12 mouse cellular contexts compared by ENCODE assay signal in genomic region chr5:25760871-25761270, GRCm38 (mm10). TPM values are rescaled to one million over a fixed set of nuclear protein-coding genes. Genes with fewer than 3 reads are reported as not detected.
A peak's percentile ranks its signal among the peaks of the same experiment; 100 is the strongest.
DNase-seq lines count a peak whose midpoint lies in the region; ATAC-seq and TF ChIP-seq lines count a peak whose summit lies in the region.
"Had no signal": no experiment of that assay in that cellular context is flagged by ENCODE, and none has a peak within 500 bp of the region (broad histone marks: within the 10 kb centered on the region; RNA-seq: fewer than 3 reads in every experiment).

No protein-coding gene starts in this region.

- H3K27me3 ChIP-seq in heart, embryonic 13.5 days (replicated peaks), result no peaks in the 10 kb centered on the region
- no peaks in the 10 kb centered on the region; the same call in 1 of the 2 replicates for H3K27me3 ChIP-seq in heart, embryonic 10.5 days (ENCODE audit: insufficient read depth, poor library complexity, severe bottlenecking)
- H3K27me3 ChIP-seq in midbrain, embryonic 13.5 days, result peaks cover 3% of the 10 kb centered on the region; the same call in 1 of the 2 replicates
- no peaks in the 10 kb centered on the region; the same call in 1 of the 2 replicates for H3K27me3 ChIP-seq in midbrain, embryonic 11.5 days (ENCODE audit: control insufficient read depth, insufficient read depth, low read length)
- H3K27me3 ChIP-seq in forebrain, postnatal 0 days (ENCODE audit: insufficient read depth, low read length), result no peaks in the 10 kb centered on the region
- H3K27me3 ChIP-seq in neural tube, embryonic 13.5 days, result peaks cover 3% of the 10 kb centered on the region; the same call in 1 of the 2 replicates

- H3K9ac ChIP-seq in heart, embryonic 13.5 days, result no peak overlapping the region
- peak overlapping the region; percentile 80; the same call in 1 of the 2 replicates for H3K9ac ChIP-seq in midbrain, embryonic 13.5 days (replicated peaks)
- no peak overlapping the region for H3K9ac ChIP-seq in midbrain, embryonic 11.5 days (ENCODE audit: low read length)
- peak overlapping the region; percentile 83; the same call in 1 of the 2 replicates for H3K9ac ChIP-seq in forebrain, postnatal 0 days
- H3K9ac ChIP-seq in neural tube, embryonic 13.5 days, result no peak overlapping the region

- no peaks in the 10 kb centered on the region for H3K36me3 ChIP-seq in heart, embryonic 13.5 days
- no peaks in the 10 kb centered on the region for H3K36me3 ChIP-seq in heart, embryonic 10.5 days
- H3K36me3 ChIP-seq in midbrain, embryonic 13.5 days, result no peaks in the 10 kb centered on the region
- no peaks in the 10 kb centered on the region for H3K36me3 ChIP-seq in midbrain, embryonic 11.5 days (ENCODE audit: control insufficient read depth, insufficient read depth, low read length)
- no peaks in the 10 kb centered on the region for H3K36me3 ChIP-seq in forebrain, postnatal 0 days (ENCODE audit: insufficient read depth)
- no peaks in the 10 kb centered on the region for H3K36me3 ChIP-seq in neural tube, embryonic 13.5 days
- H3K36me3 ChIP-seq: embryonic facial prominence, embryonic 12.5 days had no signal

- H3K27ac ChIP-seq in heart, embryonic 13.5 days (replicated peaks), result no peak overlapping the region
- no peak overlapping the region for H3K27ac ChIP-seq in heart, embryonic 10.5 days
- no peak overlapping the region for H3K27ac ChIP-seq in midbrain, embryonic 13.5 days
- H3K27ac ChIP-seq in midbrain, embryonic 11.5 days (ENCODE audit: low read depth, low read length), result no peak overlapping the region
- no peak overlapping the region; the same call in 1 of the 2 replicates for H3K27ac ChIP-seq in forebrain, postnatal 0 days (ENCODE audit: low read depth, low read length)
- no peak overlapping the region for H3K27ac ChIP-seq in neural tube, embryonic 13.5 days (replicated peaks)
- H3K27ac ChIP-seq: embryonic facial prominence, embryonic 12.5 days had no signal

- H3K9me3 ChIP-seq in heart, embryonic 13.5 days, result no peaks in the 10 kb centered on the region
- H3K9me3 ChIP-seq in heart, embryonic 10.5 days, result no peaks in the 10 kb centered on the region
- H3K9me3 ChIP-seq in midbrain, embryonic 13.5 days, result no peaks in the 10 kb centered on the region
- no peaks in the 10 kb centered on the region for H3K9me3 ChIP-seq in midbrain, embryonic 11.5 days (ENCODE audit: control insufficient read depth, low read length)
- H3K9me3 ChIP-seq in forebrain, postnatal 0 days (ENCODE audit: low read length), result no peaks in the 10 kb centered on the region
- no peaks in the 10 kb centered on the region for H3K9me3 ChIP-seq in neural tube, embryonic 13.5 days
- H3K9me3 ChIP-seq: embryonic facial prominence, embryonic 12.5 days; G1E had no signal

- DNase-seq in heart, embryonic 10.5 days (ENCODE audit: low spot score), result no peak
- DNase-seq in midbrain, embryonic 11.5 days (ENCODE audit: low spot score, missing footprints), result no peak
- DNase-seq in forebrain, postnatal 0 days, result peak; percentile 18
- no peak for DNase-seq in retina, postnatal 1 day
- no peak for DNase-seq in gastrocnemius, postnatal 4 days (ENCODE audit: low spot score in 2 of 2)
- DNase-seq: adrenal gland, postnatal 25 days; kidney, adult 18-20 months had no signal

- peak overlapping the region; percentile 74 for H3K4me3 ChIP-seq in heart, embryonic 13.5 days
- no peak overlapping the region; the same call in 1 of the 2 replicates for H3K4me3 ChIP-seq in heart, embryonic 10.5 days
- peak overlapping the region; percentile 84; the same call in 1 of the 2 replicates for H3K4me3 ChIP-seq in midbrain, embryonic 13.5 days (replicated peaks)
- H3K4me3 ChIP-seq in midbrain, embryonic 11.5 days (ENCODE audit: low read depth, low read length), result no peak overlapping the region
- H3K4me3 ChIP-seq in forebrain, postnatal 0 days (ENCODE audit: low read depth, low read length), result peak overlapping the region; percentile 85
- 0 out of 2 replicates have a peak overlapping the region, but pooled peaks have one; percentile 67 for H3K4me3 ChIP-seq in neural tube, embryonic 13.5 days

- H3K4me2 ChIP-seq in heart, embryonic 13.5 days, result peak overlapping the region; percentile 93
- peak overlapping the region; percentile 86 for H3K4me2 ChIP-seq in midbrain, embryonic 13.5 days (replicated peaks)
- no peak overlapping the region for H3K4me2 ChIP-seq in midbrain, embryonic 11.5 days
- peak overlapping the region; percentile 73 for H3K4me2 ChIP-seq in forebrain, postnatal 0 days (ENCODE audit: low read depth)
- peak overlapping the region; percentile 70 for H3K4me2 ChIP-seq in neural tube, embryonic 13.5 days

- no peak for ATAC-seq in heart, embryonic 13.5 days (ENCODE audit: extremely low read depth, insufficient number of reproducible peaks, low FRiP score, low TSS enrichment)
- ATAC-seq in midbrain, embryonic 13.5 days, result no peak
- ATAC-seq in midbrain, embryonic 11.5 days (ENCODE audit: low FRiP score), result no peak
- ATAC-seq in forebrain, postnatal 0 days, result no peak
- ATAC-seq in neural tube, embryonic 13.5 days (ENCODE audit: low read depth), result no peak

- WGBS in heart, embryonic 13.5 days, result 52% methylated on average over 3 of the region's 3 CpGs
- WGBS in heart, embryonic 10.5 days, result 65% methylated on average over 3 of the region's 3 CpGs
- 68% methylated on average over 3 of the region's 3 CpGs for WGBS in midbrain, embryonic 13.5 days
- 71% methylated on average over 3 of the region's 3 CpGs for WGBS in midbrain, embryonic 11.5 days
- WGBS in forebrain, postnatal 0 days, result 40% methylated on average over 3 of the region's 3 CpGs
- 59% methylated on average over 3 of the region's 3 CpGs for WGBS in neural tube, embryonic 13.5 days

- no peak for TF ChIP-seq CTCF in forebrain, postnatal 0 days (IDR thresholded peaks at IDR 0.05; ENCODE audit: low read depth)

- H3K4me1 ChIP-seq in heart, embryonic 13.5 days, result peaks cover 32% of the 10 kb centered on the region
- peaks cover 24% of the 10 kb centered on the region for H3K4me1 ChIP-seq in heart, embryonic 10.5 days
- H3K4me1 ChIP-seq in midbrain, embryonic 13.5 days (replicated peaks), result peaks cover 15% of the 10 kb centered on the region
- no peaks in the 10 kb centered on the region for H3K4me1 ChIP-seq in midbrain, embryonic 11.5 days (ENCODE audit: control insufficient read depth, insufficient read depth, low read length)
- peaks cover 10% of the 10 kb centered on the region for H3K4me1 ChIP-seq in forebrain, postnatal 0 days (ENCODE audit: insufficient read depth)
- H3K4me1 ChIP-seq in neural tube, embryonic 13.5 days (replicated peaks), result peaks cover 18% of the 10 kb centered on the region; the same call in 1 of the 2 replicates

RNA-seq across cellular contexts. Expression of gene Actr3b, which starts 1.1 kb away (rescaled TPM):
- polyA plus RNA-seq in heart, embryonic 13.5 days (2015; fragmentation: Nextera tagmentation; extraction: Ambion mirVana), result 34.4 and 40.0 TPM in 2 replicates
- 22.7 and 40.6 TPM in 2 replicates for polyA plus RNA-seq in heart, embryonic 10.5 days (2016; fragmentation: Nextera tagmentation; extraction: Ambion mirVana)
- polyA plus RNA-seq in midbrain, embryonic 13.5 days (2015; fragmentation: Nextera tagmentation; extraction: Ambion mirVana), result 13.6 and 15.2 TPM in 2 replicates
- polyA plus RNA-seq in midbrain, embryonic 11.5 days (2014; fragmentation: Nextera tagmentation; extraction: Ambion mirVana), result 7.4 and 7.8 TPM in 2 replicates
- total RNA-seq in forebrain, postnatal 0 days (2014; rRNA removed), result 31.4 and 45.5 TPM in 2 replicates
- 90.9 and 107 TPM in 2 replicates for polyA plus RNA-seq in forebrain, postnatal 0 days (2015; fragmentation: Nextera tagmentation; extraction: Ambion mirVana)
- 22.7 and 25.0 TPM in 2 replicates for polyA plus RNA-seq in neural tube, embryonic 13.5 days (2015; fragmentation: Nextera tagmentation; extraction: Ambion mirVana)
- total RNA-seq in gastrocnemius, postnatal 4 days (2021), result 1 to 10 TPM in 1 of 2 experiments, under 1 TPM in 1; 0.83 to 1.8 TPM

RNA-seq across cellular contexts. Expression of gene Xrcc2, which starts 55.2 kb away (rescaled TPM):
- 8.2 and 8.4 TPM in 2 replicates for polyA plus RNA-seq in heart, embryonic 13.5 days (2015; fragmentation: Nextera tagmentation; extraction: Ambion mirVana)
- 13.0 and 13.2 TPM in 2 replicates for polyA plus RNA-seq in heart, embryonic 10.5 days (2016; fragmentation: Nextera tagmentation; extraction: Ambion mirVana)
- polyA plus RNA-seq in midbrain, embryonic 13.5 days (2015; fragmentation: Nextera tagmentation; extraction: Ambion mirVana), result 5.1 and 6.3 TPM in 2 replicates
- 9.7 and 10.2 TPM in 2 replicates for polyA plus RNA-seq in midbrain, embryonic 11.5 days (2014; fragmentation: Nextera tagmentation; extraction: Ambion mirVana)
- 7.3 and 7.6 TPM in 2 replicates for total RNA-seq in forebrain, postnatal 0 days (2014; rRNA removed)
- polyA plus RNA-seq in forebrain, postnatal 0 days (2015; fragmentation: Nextera tagmentation; extraction: Ambion mirVana), result 3.3 and 4.1 TPM in 2 replicates
- 3.2 and 6.4 TPM in 2 replicates for polyA plus RNA-seq in neural tube, embryonic 13.5 days (2015; fragmentation: Nextera tagmentation; extraction: Ambion mirVana)
- 1 to 10 TPM; 5.3 to 6.0 TPM for total RNA-seq in gastrocnemius, postnatal 4 days (2021)

Comparison
In these comparisons a context has a peak if more than half of its experiments do, and no peak if none do; other contexts are left out.
1. H3K4me3 ChIP-seq: peak in heart, embryonic 13.5 days (single experiment), midbrain, embryonic 13.5 days (single experiment), forebrain, postnatal 0 days (single experiment) and neural tube, embryonic 13.5 days (single experiment); none in heart, embryonic 10.5 days (single experiment) and midbrain, embryonic 11.5 days (single experiment).
2. H3K9ac ChIP-seq: peak in midbrain, embryonic 13.5 days (single experiment) and forebrain, postnatal 0 days (single experiment); none in heart, embryonic 13.5 days (single experiment), midbrain, embryonic 11.5 days (single experiment) and neural tube, embryonic 13.5 days (single experiment).